26 mouse cellular contexts compared by ENCODE assay signal in the genomic region with DNA sequence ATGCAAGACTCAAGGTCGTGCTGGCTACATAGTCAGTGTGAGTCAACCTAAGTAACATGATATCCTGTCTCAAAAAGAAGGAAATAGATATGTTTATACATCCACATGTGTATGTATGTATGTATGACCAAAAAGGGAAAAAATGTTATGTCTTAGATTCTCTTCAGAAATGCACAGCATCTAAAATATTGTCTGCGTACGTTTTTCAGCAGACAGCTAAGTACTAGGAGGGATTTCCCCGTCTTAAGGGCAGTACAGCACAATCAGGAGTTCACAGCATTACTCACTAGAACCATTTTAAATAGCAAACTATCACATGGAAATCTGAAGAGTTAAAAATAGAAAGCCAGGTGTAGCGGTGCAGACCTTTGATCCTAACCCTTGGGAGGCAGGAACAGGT. TPM values are rescaled to one million over a fixed set of nuclear protein-coding genes. Genes with fewer than 3 reads are reported as not detected.
A peak's percentile ranks its signal among the peaks of the same experiment; 100 is the strongest.
DNase-seq lines count a peak whose midpoint lies in the region; ATAC-seq and TF ChIP-seq lines count a peak whose summit lies in the region.
"Had no signal": no experiment of that assay in that cellular context is flagged by ENCODE, and none has a peak within 500 bp of the region (broad histone marks: within the 10 kb centered on the region; RNA-seq: fewer than 3 reads in every experiment).

No protein-coding gene starts in this region.

- ATAC-seq in megakaryocyte, adult 5-6 weeks (ENCODE audit: poor library complexity, severe bottlenecking): no peak
- ATAC-seq: forebrain, postnatal 0 days; intestine, embryonic 16.5 days; lung, postnatal 0 days had no signal

- H3K4me2 ChIP-seq in CH12.LX (ENCODE audit: insufficient read depth, low read depth, poor library complexity, severe bottlenecking): peak overlapping the region; percentile 55; the same call in 1 of the 2 replicates
- H3K4me2 ChIP-seq: limb, embryonic 13.5 days; midbrain, embryonic 12.5 days had no signal

- TF ChIP-seq RAD21 in CH12.LX (IDR thresholded peaks at IDR 0.05; ENCODE audit: low read depth, low read length): no peak

- peaks cover 36% of the 10 kb centered on the region for H3K36me3 ChIP-seq in heart, adult 2 months (ENCODE audit: control insufficient read depth, insufficient read depth, low read length)
- peaks cover 63% of the 10 kb centered on the region for H3K36me3 ChIP-seq in megakaryocyte, embryonic 14.5 days (replicated peaks; ENCODE audit: low read length)
- H3K36me3 ChIP-seq in CH12.LX (replicated peaks in 1 of 2; ENCODE audit: control insufficient read depth in 1 of 2, insufficient read depth in 1 of 2, low read length in 1 of 2): no peaks in the 10 kb centered on the region
- no peaks in the 10 kb centered on the region for H3K36me3 ChIP-seq in macrophage (ENCODE audit: inconsistent target)
- H3K36me3 ChIP-seq: limb, embryonic 13.5 days; midbrain, embryonic 12.5 days had no signal

- no peak for TF ChIP-seq POLR2A in heart, adult 2 months (IDR thresholded peaks at IDR 0.05; ENCODE audit: insufficient read depth, low read depth, low read length)
- no peak for TF ChIP-seq POLR2A in CH12.LX (IDR thresholded peaks at IDR 0.05; ENCODE audit: low read depth, low read length)

- peak overlapping the region; percentile 87 for H3K27ac ChIP-seq in heart, adult 2 months
- no peak overlapping the region for H3K27ac ChIP-seq in CH12.LX (ENCODE audit: insufficient read depth, low read depth)
- H3K27ac ChIP-seq in macrophage: 0 out of 2 replicates have a peak overlapping the region, but pooled peaks have one; percentile 61
- H3K27ac ChIP-seq: embryonic facial prominence, embryonic 10.5 days; limb, embryonic 13.5 days; liver, embryonic 14.5 days had no signal

- no peak for TF ChIP-seq EP300 in heart, adult 2 months (IDR thresholded peaks at IDR 0.05; ENCODE audit: insufficient read depth, low read depth, low read length)
- TF ChIP-seq EP300 in CH12.LX (IDR thresholded peaks at IDR 0.05; ENCODE audit: low read length): peak; percentile 18; the same call in 1 of the 2 replicates

- no peak overlapping the region for H3K9ac ChIP-seq in heart, adult 2 months (ENCODE audit: low read depth, low read length)
- no peak overlapping the region for H3K9ac ChIP-seq in CH12.LX (ENCODE audit: insufficient read depth, low read depth)
- H3K9ac ChIP-seq: forebrain, postnatal 0 days; limb, embryonic 13.5 days; liver, embryonic 14.5 days; midbrain, embryonic 12.5 days had no signal

- H3K4me3 ChIP-seq in heart, adult 2 months: no peak overlapping the region
- H3K4me3 ChIP-seq in megakaryocyte, embryonic 14.5 days (replicated peaks): peak overlapping the region; percentile 30
- H3K4me3 ChIP-seq in CH12.LX (replicated peaks in 1 of 3; ENCODE audit: low read depth in 2 of 3, low read length in 2 of 3, poor library complexity in 1 of 3) (no peak overlapping the region), macrophage (ENCODE audit: inconsistent target) (no peak overlapping the region)
- H3K4me3 ChIP-seq: embryonic facial prominence, embryonic 10.5 days; limb, embryonic 13.5 days; midbrain, embryonic 12.5 days had no signal

- DNase-seq in heart, adult 2 months: no peak
- no peak for DNase-seq in heart, postnatal 4 days
- DNase-seq in CH12.LX (ENCODE audit: extremely low read depth) (no peak), MN1 (ENCODE audit: low spot score) (no peak)
- DNase-seq in kidney, postnatal 36 days: no peak
- DNase-seq: adrenal gland, postnatal 25 days; cerebellum, adult 9-11 months; forebrain, postnatal 0 days; gastrocnemius, postnatal 25 days; kidney, adult 9 months; kidney, postnatal 14 days; layer of hippocampus, postnatal 36 days; right cerebral cortex, postnatal 4 days; thymus, postnatal 36 days had no signal

- peaks cover 26% of the 10 kb centered on the region for H3K4me1 ChIP-seq in heart, adult 2 months (ENCODE audit: control insufficient read depth, insufficient read depth, low read length)
- peaks cover 97% of the 10 kb centered on the region for H3K4me1 ChIP-seq in megakaryocyte, embryonic 14.5 days
- peaks cover 4 to 24% of the 10 kb centered on the region in 2 experiments for H3K4me1 ChIP-seq in CH12.LX (ENCODE audit: control insufficient read depth in 1 of 2, insufficient read depth in 2 of 2)

- 66% methylated on average over 5 of the region's 5 CpGs for WGBS in heart, adult 2 months
- WGBS in macrophage (ENCODE audit: missing documents): 86% methylated on average over 5 of the region's 5 CpGs

- in situ Hi-C loops in CH12.LX (cut with MboI; ENCODE audit: low pct_ligation_motif_present, low pct_unique_long_range_greater_than_20kb, low sequenced_read_pairs): no loop called here

- dilution Hi-C loops in CH12.LX (cut with MboI; ENCODE audit: extremely low pct_ligation_motif_present, extremely low pct_unique_long_range_greater_than_20kb, low sequenced_read_pairs): no loop called here

- no peaks in the 10 kb centered on the region for H3K9me3 ChIP-seq in megakaryocyte, embryonic 14.5 days
- no peaks in the 10 kb centered on the region for H3K9me3 ChIP-seq in CH12.LX (replicated peaks; ENCODE audit: low read length)
- H3K9me3 ChIP-seq: embryonic facial prominence, embryonic 10.5 days; limb, embryonic 13.5 days; midbrain, embryonic 12.5 days had no signal

- no peak for TF ChIP-seq CTCF in heart, adult 2 months (IDR thresholded peaks at IDR 0.05)
- no peak for TF ChIP-seq CTCF in CH12.LX (conservative IDR thresholded peaks at IDR 0.05 in 1 of 2, IDR thresholded peaks at IDR 0.05 in 1 of 2; ENCODE audit: low read depth in 2 of 2, low read length in 2 of 2)

- H3K27me3 ChIP-seq in heart, adult 2 months (ENCODE audit: control insufficient read depth, insufficient read depth, low read length): no peaks in the 10 kb centered on the region
- H3K27me3 ChIP-seq in megakaryocyte, embryonic 14.5 days (replicated peaks): no peaks in the 10 kb centered on the region
- no peaks in the 10 kb centered on the region for H3K27me3 ChIP-seq in CH12.LX (replicated peaks)
- H3K27me3 ChIP-seq: limb, embryonic 13.5 days; midbrain, embryonic 12.5 days had no signal

- H3K79me2 ChIP-seq in heart, adult 2 months (replicated peaks; ENCODE audit: control insufficient read depth, insufficient read depth, low read length): peaks cover 3% of the 10 kb centered on the region; the same call in 1 of the 2 replicates
- H3K79me2 ChIP-seq in CH12.LX (replicated peaks; ENCODE audit: control insufficient read depth, extremely low read depth, insufficient read depth, poor library complexity, severe bottlenecking) (no peaks in the 10 kb centered on the region), macrophage (ENCODE audit: inconsistent target) (peaks cover 76% of the 10 kb centered on the region)

- intact Hi-C loops in heart, adult 2 months (cut with DNase I): no loop called here

TF ChIP-seq in CH12.LX, 34 proteins besides CTCF, POLR2A, EP300 and RAD21:
- no peak for TF ChIP-seq MAX (IDR thresholded peaks at IDR 0.05; ENCODE audit: low read length)
- no peak for TF ChIP-seq E2F4 (IDR thresholded peaks at IDR 0.05; ENCODE audit: insufficient replicate concordance, low read depth, low read length)
- 0 out of 2 replicates have a peak, but pooled peaks have one; percentile 50 for TF ChIP-seq SIN3A (IDR thresholded peaks at IDR 0.05; ENCODE audit: low read length)
- no peak for TF ChIP-seq ZNF384 (IDR thresholded peaks at IDR 0.05; ENCODE audit: low read depth, low read length)
- no peak for TF ChIP-seq ZMIZ1 (IDR thresholded peaks at IDR 0.05; ENCODE audit: low read depth, low read length)
- TF ChIP-seq TCF12 (IDR thresholded peaks at IDR 0.05; ENCODE audit: low read depth, low read length): peak; percentile 41; the same call in 1 of the 2 replicates
- no peak for TF ChIP-seq POLR2AphosphoS2 (IDR thresholded peaks at IDR 0.05; ENCODE audit: low read depth, low read length)
- no peak for TF ChIP-seq JUN (IDR thresholded peaks at IDR 0.05; ENCODE audit: insufficient read depth, low read depth, low read length)
- peak; percentile 36; the same call in 1 of the 2 replicates for TF ChIP-seq ETS1 (conservative IDR thresholded peaks at IDR 0.05; ENCODE audit: low read depth, low read length)
- no peak for TF ChIP-seq HCFC1 (IDR thresholded peaks at IDR 0.05; ENCODE audit: low read depth, low read length)
- TF ChIP-seq MEF2A (IDR thresholded peaks at IDR 0.05; ENCODE audit: borderline replicate concordance, low read depth, low read length): peak; percentile 86
- TF ChIP-seq PAX5 (IDR thresholded peaks at IDR 0.05; ENCODE audit: low read length): no peak

RNA-seq across cellular contexts. Expression of a gene that starts 37.4 kb away (rescaled TPM):
- under 1 TPM; 0.11 to 0.13 TPM for total RNA-seq in heart, adult 2 months (2021)
- 0.08 and 0.12 TPM in 2 replicates for polyA plus RNA-seq in heart, adult 2 months (2012; rRNA removed)
- under 1 TPM; 0.11 to 0.12 TPM for total RNA-seq in heart, postnatal 4 days (2021)
- 0.23 TPM in 1 of 2 replicates, not detected in the other for polyA plus RNA-seq in megakaryocyte, embryonic 14.5 days (2012; ENCODE audit: insufficient read depth, low replicate concordance)
- 0.16 TPM in 1 of 2 replicates, not detected in the other for total RNA-seq in megakaryocyte, adult 5-6 weeks (2015)
- 0.33 and 0.37 TPM in 2 replicates for total RNA-seq in megakaryocyte, adult 5-6 weeks (2017)
- 0.08 TPM in 2 replicates for total RNA-seq in CH12.LX (2012; rRNA removed)
- not detected in 2 replicates for total RNA-seq in CH12.LX (2014; rRNA removed)
- not detected in 2 replicates for polyA plus RNA-seq in CH12.LX (2012; ENCODE audit: insufficient read length, low read depth)
- 1 to 10 TPM in 8 of 26 experiments, under 1 TPM in 6, not detected in 12; 0.29 to 2.7 (median 1.2) TPM for total RNA-seq in macrophage (2018; cell fraction: chromatin; rRNA removed)
- total RNA-seq in macrophage (2018; cell fraction: cytosol; rRNA removed): under 1 TPM in 15 of 26 experiments, not detected in 11; 0.03 to 0.29 (median 0.14) TPM
- total RNA-seq in macrophage (2018; cell fraction: nucleus; rRNA removed): 1 to 10 TPM in 7 of 26 experiments, under 1 TPM in 13, not detected in 6; 0.30 to 3.2 (median 0.57) TPM
- 0.10 to 0.15 TPM (median 0.14 TPM) in 3 replicates for polyA plus RNA-seq in macrophage (2018)
- total RNA-seq: gastrocnemius, postnatal 25 days; layer of hippocampus, postnatal 36 days; left cerebral cortex, postnatal 25 days had no signal
- polyA plus RNA-seq: embryonic facial prominence, embryonic 10.5 days; forebrain, embryonic 11.5 days; forebrain, postnatal 0 days; intestine, embryonic 16.5 days; limb, embryonic 13.5 days; neural tube, embryonic 14.5 days had no signal

RNA-seq across cellular contexts. Expression of a gene that starts 38.0 kb away (rescaled TPM):
- 100 to 1,000 TPM; 128 to 256 TPM for total RNA-seq in heart, adult 2 months (2021)
- 58.7 and 62.5 TPM in 2 replicates for polyA plus RNA-seq in heart, adult 2 months (2012; rRNA removed)
- total RNA-seq in heart, postnatal 4 days (2021): 100 to 1,000 TPM in 1 of 2 experiments, 10 to 100 TPM in 1; 88.1 to 142 TPM
- 90.5 and 122 TPM in 2 replicates for polyA plus RNA-seq in megakaryocyte, embryonic 14.5 days (2012; ENCODE audit: insufficient read depth, low replicate concordance)
- 42.5 and 51.8 TPM in 2 replicates for total RNA-seq in megakaryocyte, adult 5-6 weeks (2015)
- 61.1 and 62.3 TPM in 2 replicates for total RNA-seq in megakaryocyte, adult 5-6 weeks (2017)
- total RNA-seq in CH12.LX (2012; rRNA removed) (8.4 and 10.0 TPM in 2 replicates), CH12.LX (2014; rRNA removed) (6.0 and 7.1 TPM in 2 replicates)
- polyA plus RNA-seq in CH12.LX (2012; ENCODE audit: insufficient read length, low read depth) (16.5 and 21.6 TPM in 2 replicates), macrophage (2018) (45.7 to 91.9 TPM (median 56.7 TPM) in 3 replicates)
- total RNA-seq in macrophage (2018; cell fraction: chromatin; rRNA removed): 100 to 1,000 TPM in 19 of 26 experiments, 10 to 100 TPM in 7; 15.5 to 258 (median 152) TPM
- total RNA-seq in macrophage (2018; cell fraction: cytosol; rRNA removed): 10 to 100 TPM; 43.0 to 71.9 (median 59.2) TPM
- total RNA-seq in macrophage (2018; cell fraction: nucleus; rRNA removed): 100 to 1,000 TPM in 7 of 26 experiments, 10 to 100 TPM in 19; 20.4 to 144 (median 81.0) TPM
